Mouse (Mus musculus) stomach, adult 2 months (tissue): ENCODE results near the gene Add2. TPM values are rescaled to one million over a fixed set of nuclear protein-coding genes. Genes with fewer than 3 reads are reported as not detected.

Experiments used
- polyA plus RNA-seq: library from polyadenylated mRNA; depleted of rRNA; stranded (reverse); fragments of >200 nt; gene quantifications from 2 replicates; pipeline ENCODE4 v1.2.3, GENCODE M21; 2012; rRNA removed

Gene Add2
- 0.50 and 0.77 TPM in 2 replicates for polyA plus RNA-seq

GRCm38 (mm10) chr6:86028601-86029322 lies at the start of gene Add2:
Gene Add2 (plus strand): TSS chr6:86028681.

DNA sequence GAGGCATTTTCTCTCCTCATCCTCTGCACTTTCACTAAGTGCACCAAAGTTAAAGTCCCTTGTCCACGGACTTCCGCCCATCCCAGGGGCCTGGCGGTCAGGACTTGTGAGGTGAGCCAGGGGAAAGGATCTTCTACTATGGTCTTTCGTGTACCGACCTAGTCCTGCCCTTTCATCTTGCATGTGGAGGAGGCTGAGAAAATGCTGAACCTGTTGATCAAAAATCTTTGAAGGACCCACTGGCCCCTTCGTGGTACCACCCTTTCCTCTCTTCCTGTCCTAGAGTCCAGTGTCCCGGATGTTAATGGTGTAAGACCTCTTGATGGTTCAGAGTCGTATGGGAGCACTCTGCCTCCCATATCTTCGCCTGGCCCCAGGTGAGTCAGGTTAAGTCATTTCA lies 12.6 kb upstream of the Add2 start, which contains the start of gene Figla:
Figla (plus strand) TSS at position 301 of the 400 bp plus-strand sequence.

Other genes starting within 250 kb of the Add2 start
- gene Nat8f6, start 207.7 kb upstream of the Add2 start, polyA plus RNA-seq = 0.35 TPM in 1 of 2 replicates, not detected in the other
- gene Nat8f5, start 207.7 kb upstream of the Add2 start, polyA plus RNA-seq = 0.29 TPM in 1 of 2 replicates, not detected in the other
- gene Nat8, start 196.6 kb upstream of the Add2 start, polyA plus RNA-seq = 0.06 and 0.39 TPM in 2 replicates
- not detected in 2 replicates for gene Nat8f2, start 159.5 kb upstream of the Add2 start, polyA plus RNA-seq
- 0.37 TPM in 2 replicates for gene Nat8f4, start 123.8 kb upstream of the Add2 start, polyA plus RNA-seq
- 4.3 and 7.4 TPM in 2 replicates for gene Tprkb, start 116.8 kb upstream of the Add2 start, polyA plus RNA-seq
- gene Nat8f1, start 113.0 kb upstream of the Add2 start, polyA plus RNA-seq = 4.8 and 4.9 TPM in 2 replicates
- 17.4 and 20.1 TPM in 2 replicates for gene Dusp11, start 67.0 kb upstream of the Add2 start, polyA plus RNA-seq
- not detected in 2 replicates for gene Figla, start 12.5 kb upstream of the Add2 start, polyA plus RNA-seq
- gene Tgfa, start 166.5 kb downstream of the Add2 start, polyA plus RNA-seq = 14.0 and 17.2 TPM in 2 replicates